Mouse (Mus musculus): ENCODE data around the gene Fgd4. TPM values are rescaled to one million over a fixed set of nuclear protein-coding genes. Genes with fewer than 3 reads are reported as not detected.

Fgd4 gene
- polyA plus RNA-seq, 1 experiment from 2014 or later = 32.9 TPM

DNA sequence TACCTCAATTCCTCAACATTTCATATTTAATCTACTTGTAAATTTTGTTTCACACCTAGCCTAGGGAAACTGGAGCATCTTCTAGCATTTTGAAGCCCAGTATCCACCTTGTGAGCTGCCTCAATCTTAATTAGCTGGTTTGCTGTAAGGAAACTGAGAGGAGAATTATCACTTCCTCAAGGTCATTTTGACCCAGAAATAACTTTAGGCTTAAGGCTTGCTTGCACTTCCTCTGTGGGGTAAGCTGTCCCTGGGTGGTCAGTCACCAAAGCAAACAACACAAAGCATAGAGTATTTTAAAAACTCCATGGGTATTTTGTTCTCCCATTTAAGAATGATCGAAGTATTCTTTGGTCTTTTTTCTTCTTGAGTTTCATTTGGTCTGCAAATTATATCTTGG, 27.2 kb downstream of the Fgd4 start:
- Histone ChIP-seq H3K27ac (ENCODE audit: low read depth, low read length) (no peak overlapping the region), H3K9me3 (ENCODE audit: control insufficient read depth, low read length) (no peaks in the 10 kb centered on the region), H3K36me3 (ENCODE audit: control insufficient read depth, insufficient read depth, low read length) (no peaks in the 10 kb centered on the region), H3K4me3 (ENCODE audit: low read depth, low read length) (no peak overlapping the region), H3K27me3 (ENCODE audit: control insufficient read depth, insufficient read depth, low read length) (no peaks in the 10 kb centered on the region), H3K4me1 (replicated peaks; ENCODE audit: control insufficient read depth, insufficient read depth, low read length) (no peaks in the 10 kb centered on the region), H3K4me2 (replicated peaks; ENCODE audit: low read depth, low read length) (no peak overlapping the region), H3K9ac (ENCODE audit: low read depth, low read length) (no peak overlapping the region)
- ATAC-seq (ENCODE audit: low FRiP score) = no peak
- 90% methylated on average over 1 of the region's 1 CpGs for WGBS
- no peak for DNase-seq (ENCODE audit: low spot score)

DNA sequence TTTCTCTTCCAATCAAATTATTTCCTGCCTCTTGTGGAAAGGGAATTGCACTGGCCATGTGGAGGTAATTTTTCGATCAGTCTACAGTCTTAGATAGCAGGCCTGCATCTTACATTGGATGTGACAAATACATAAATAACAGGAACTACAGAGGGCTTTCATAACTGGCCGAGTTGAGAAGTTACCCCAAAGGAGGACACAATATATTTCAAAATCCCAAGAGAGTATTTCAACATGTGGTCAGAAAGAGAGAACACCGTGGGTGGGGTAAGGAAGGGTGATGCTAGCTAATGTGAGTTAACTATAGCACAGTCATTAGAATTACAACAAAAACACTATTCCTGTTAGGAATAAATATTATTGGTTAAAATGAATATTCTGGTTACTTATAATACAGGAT, 29.0 kb downstream of the Fgd4 start:
- 86% methylated on average over 3 of the region's 3 CpGs for WGBS
- no peak for ATAC-seq (ENCODE audit: low FRiP score)

DNA sequence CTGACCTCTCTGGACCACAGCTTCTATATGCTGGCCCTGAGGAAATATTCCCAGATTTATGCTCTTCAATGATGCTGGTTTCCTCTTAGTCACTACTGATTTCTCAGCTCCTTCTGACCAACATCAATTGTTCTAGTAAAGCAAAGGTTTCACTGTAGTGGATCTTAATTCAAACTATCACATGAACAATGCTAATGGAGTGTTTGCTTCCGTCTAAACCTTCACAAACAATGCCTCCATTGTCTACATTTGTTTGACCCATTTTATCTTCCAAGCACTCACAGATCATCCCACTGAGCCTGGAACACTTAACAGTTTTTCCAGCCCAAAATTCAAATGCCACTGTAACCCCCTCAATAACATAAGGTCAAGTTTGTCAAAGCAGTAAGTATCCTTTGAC, 33.6 kb downstream of the Fgd4 start:
- no peak for DNase-seq (ENCODE audit: low spot score)
- Histone ChIP-seq H3K9me3 (ENCODE audit: control insufficient read depth, low read length) (no peaks in the 10 kb centered on the region), H3K27ac (ENCODE audit: low read depth, low read length) (no peak overlapping the region), H3K9ac (ENCODE audit: low read depth, low read length) (no peak overlapping the region), H3K4me2 (replicated peaks; ENCODE audit: low read depth, low read length) (no peak overlapping the region), H3K36me3 (ENCODE audit: control insufficient read depth, insufficient read depth, low read length) (no peaks in the 10 kb centered on the region), H3K4me3 (ENCODE audit: low read depth, low read length) (no peak overlapping the region), H3K4me1 (replicated peaks; ENCODE audit: control insufficient read depth, insufficient read depth, low read length) (no peaks in the 10 kb centered on the region), H3K27me3 (ENCODE audit: control insufficient read depth, insufficient read depth, low read length) (no peaks in the 10 kb centered on the region)
- ATAC-seq (ENCODE audit: low FRiP score) = no peak
- 38% methylated on average over 1 of the region's 1 CpGs for WGBS

More for the DNA sequence above, 29.0 kb downstream of the Fgd4 start:
- Histone ChIP-seq H3K9ac (ENCODE audit: low read depth, low read length) (no peak overlapping the region), H3K27ac (ENCODE audit: low read depth, low read length) (no peak overlapping the region), H3K36me3 (ENCODE audit: control insufficient read depth, insufficient read depth, low read length) (no peaks in the 10 kb centered on the region), H3K4me3 (ENCODE audit: low read depth, low read length) (no peak overlapping the region), H3K4me1 (replicated peaks; ENCODE audit: control insufficient read depth, insufficient read depth, low read length) (no peaks in the 10 kb centered on the region), H3K9me3 (ENCODE audit: control insufficient read depth, low read length) (no peaks in the 10 kb centered on the region), H3K4me2 (replicated peaks; ENCODE audit: low read depth, low read length) (no peak overlapping the region), H3K27me3 (ENCODE audit: control insufficient read depth, insufficient read depth, low read length) (no peaks in the 10 kb centered on the region)
- no peak for DNase-seq (ENCODE audit: low spot score)

DNA sequence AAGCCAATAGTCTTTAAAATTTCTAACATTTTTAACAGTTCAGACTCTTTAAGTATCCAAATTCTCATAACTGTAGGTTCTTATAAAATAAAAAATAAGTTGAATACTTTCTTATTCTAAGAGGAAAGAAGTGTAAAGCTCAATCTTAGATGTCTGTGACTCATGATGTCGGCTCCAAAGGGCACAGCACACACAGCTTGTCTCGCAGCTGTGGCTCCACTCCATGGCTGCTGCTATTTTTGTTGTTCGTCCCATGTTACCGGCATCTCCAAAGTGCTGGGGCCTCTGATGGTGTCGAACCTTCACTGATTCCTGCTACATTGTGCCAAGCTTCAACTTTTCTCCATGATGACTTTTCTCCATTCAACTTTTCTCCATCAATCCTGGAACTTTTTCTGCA, 34.1 kb downstream of the Fgd4 start:
- DNase-seq (ENCODE audit: low spot score) (no peak), ATAC-seq (ENCODE audit: low FRiP score) (no peak)
- Histone ChIP-seq H3K9me3 (ENCODE audit: control insufficient read depth, low read length) (no peaks in the 10 kb centered on the region), H3K27ac (ENCODE audit: low read depth, low read length) (no peak overlapping the region), H3K27me3 (ENCODE audit: control insufficient read depth, insufficient read depth, low read length) (no peaks in the 10 kb centered on the region), H3K9ac (ENCODE audit: low read depth, low read length) (no peak overlapping the region), H3K36me3 (ENCODE audit: control insufficient read depth, insufficient read depth, low read length) (no peaks in the 10 kb centered on the region), H3K4me1 (replicated peaks; ENCODE audit: control insufficient read depth, insufficient read depth, low read length) (no peaks in the 10 kb centered on the region), H3K4me3 (ENCODE audit: low read depth, low read length) (no peak overlapping the region), H3K4me2 (replicated peaks; ENCODE audit: low read depth, low read length) (no peak overlapping the region)
- 94% methylated on average over 5 of the region's 5 CpGs for WGBS

DNA sequence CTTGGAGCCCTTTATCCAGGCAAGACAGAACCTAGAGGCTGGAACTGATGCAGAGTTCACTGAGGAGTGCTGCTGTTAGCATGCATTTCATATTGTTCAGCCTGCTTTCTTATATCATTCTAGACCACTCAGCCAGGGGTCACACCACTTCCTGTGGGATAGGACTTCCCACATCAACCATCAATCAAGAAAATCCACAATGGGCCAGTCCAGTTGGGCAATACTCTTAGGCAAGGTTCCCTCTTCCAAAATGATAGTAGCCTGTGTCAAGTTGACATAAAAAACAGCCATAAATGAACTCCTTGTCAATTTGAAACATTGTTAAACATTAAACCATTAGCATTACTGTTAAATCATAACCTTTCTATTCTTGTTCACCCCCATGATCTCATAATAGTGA, 34.6 kb downstream of the Fgd4 start:
- no peaks in the 10 kb centered on the region for H3K4me1 ChIP-seq (replicated peaks; ENCODE audit: control insufficient read depth, insufficient read depth, low read length)
- H3K27me3 ChIP-seq (ENCODE audit: control insufficient read depth, insufficient read depth, low read length) = no peaks in the 10 kb centered on the region
- DNase-seq (ENCODE audit: low spot score) (no peak), ATAC-seq (ENCODE audit: low FRiP score) (no peak)
- H3K9me3 ChIP-seq (ENCODE audit: control insufficient read depth, low read length) = no peaks in the 10 kb centered on the region
- no peak overlapping the region for H3K4me2 ChIP-seq (replicated peaks; ENCODE audit: low read depth, low read length)
- no peak overlapping the region for H3K4me3 ChIP-seq (ENCODE audit: low read depth, low read length)
- no peaks in the 10 kb centered on the region for H3K36me3 ChIP-seq (ENCODE audit: control insufficient read depth, insufficient read depth, low read length)
- H3K9ac ChIP-seq (ENCODE audit: low read depth, low read length) = no peak overlapping the region
- H3K27ac ChIP-seq (ENCODE audit: low read depth, low read length) = no peak overlapping the region

DNA sequence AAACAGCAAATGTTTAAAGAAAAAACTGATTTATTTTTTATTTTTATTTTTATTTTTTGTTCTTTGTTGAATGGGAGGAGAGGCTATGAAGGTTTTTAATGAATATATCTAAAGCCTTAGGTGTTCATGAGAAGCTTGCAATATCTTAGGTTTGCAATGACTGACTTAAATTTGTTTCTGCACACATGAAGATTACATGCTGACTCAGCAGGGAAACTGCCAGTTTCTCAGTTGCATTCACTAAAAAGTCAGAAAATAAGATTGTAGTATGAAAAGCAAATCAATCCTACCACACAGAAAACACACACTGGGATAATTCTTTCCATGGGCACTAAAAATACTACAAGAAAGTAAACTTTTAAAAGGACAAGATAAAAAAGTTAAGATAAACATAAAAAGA, 39.6 kb downstream of the Fgd4 start:
- ATAC-seq (ENCODE audit: low FRiP score) = no peak
- Histone ChIP-seq H3K27ac (ENCODE audit: low read depth, low read length) (no peak overlapping the region), H3K27me3 (ENCODE audit: control insufficient read depth, insufficient read depth, low read length) (no peaks in the 10 kb centered on the region)

DNA sequence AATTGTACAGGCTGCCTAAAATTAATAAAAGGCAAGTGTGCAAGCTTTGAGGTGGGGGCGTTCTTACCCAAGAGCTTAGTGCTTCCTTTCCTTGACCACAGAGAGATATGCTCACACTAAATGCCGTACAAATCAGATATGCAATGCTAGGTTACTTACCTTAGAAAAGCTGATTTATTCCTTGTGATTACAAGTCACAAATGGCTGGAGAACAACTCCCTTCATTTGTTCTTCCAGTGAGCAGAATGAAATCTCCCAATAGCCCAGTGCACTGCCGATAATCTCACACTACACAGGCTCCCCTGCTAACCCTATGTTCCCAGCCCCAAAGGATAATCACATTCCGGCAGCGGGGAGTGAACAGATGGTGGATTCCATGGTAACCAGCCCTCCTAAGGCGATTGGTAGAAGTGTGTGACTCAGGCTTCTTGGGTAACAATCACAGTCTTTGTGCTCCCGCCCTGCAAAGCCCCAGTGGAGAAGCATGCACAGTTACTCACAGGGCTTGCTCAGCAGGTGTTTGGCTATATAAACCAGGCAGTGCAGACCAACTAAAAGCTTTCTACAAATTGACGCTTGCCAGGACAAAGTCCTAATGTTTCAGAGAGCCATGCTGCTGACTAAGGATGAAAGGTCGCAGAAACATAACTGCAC, 40.3 kb downstream of the Fgd4 start:
- H3K9ac ChIP-seq (ENCODE audit: low read depth, low read length) = peak overlapping the region; percentile 64
- H3K9me3 ChIP-seq (ENCODE audit: control insufficient read depth, low read length) = no peaks in the 10 kb centered on the region
- H3K27ac ChIP-seq (ENCODE audit: low read depth, low read length) = peak overlapping the region; percentile 92
- no peaks in the 10 kb centered on the region for H3K36me3 ChIP-seq (ENCODE audit: control insufficient read depth, insufficient read depth, low read length)
- peak overlapping the region; percentile 45 for H3K4me3 ChIP-seq (ENCODE audit: low read depth, low read length)
- no peaks in the 10 kb centered on the region for H3K27me3 ChIP-seq (ENCODE audit: control insufficient read depth, insufficient read depth, low read length)
- WGBS = 2% methylated on average over 9 of the region's 9 CpGs
- ATAC-seq (ENCODE audit: low FRiP score) (peak; percentile 98), DNase-seq (ENCODE audit: low spot score) (peak; percentile 88)
- no peaks in the 10 kb centered on the region for H3K4me1 ChIP-seq (replicated peaks; ENCODE audit: control insufficient read depth, insufficient read depth, low read length)
- H3K4me2 ChIP-seq (replicated peaks; ENCODE audit: low read depth, low read length) = peak overlapping the region; percentile 45

More for the DNA sequence above, 39.6 kb downstream of the Fgd4 start:
- Histone ChIP-seq H3K36me3 (ENCODE audit: control insufficient read depth, insufficient read depth, low read length) (no peaks in the 10 kb centered on the region), H3K9ac (ENCODE audit: low read depth, low read length) (no peak overlapping the region), H3K4me1 (replicated peaks; ENCODE audit: control insufficient read depth, insufficient read depth, low read length) (no peaks in the 10 kb centered on the region), H3K9me3 (ENCODE audit: control insufficient read depth, low read length) (no peaks in the 10 kb centered on the region), H3K4me2 (replicated peaks; ENCODE audit: low read depth, low read length) (no peak overlapping the region), H3K4me3 (ENCODE audit: low read depth, low read length) (no peak overlapping the region)
- no peak for DNase-seq (ENCODE audit: low spot score)

DNA sequence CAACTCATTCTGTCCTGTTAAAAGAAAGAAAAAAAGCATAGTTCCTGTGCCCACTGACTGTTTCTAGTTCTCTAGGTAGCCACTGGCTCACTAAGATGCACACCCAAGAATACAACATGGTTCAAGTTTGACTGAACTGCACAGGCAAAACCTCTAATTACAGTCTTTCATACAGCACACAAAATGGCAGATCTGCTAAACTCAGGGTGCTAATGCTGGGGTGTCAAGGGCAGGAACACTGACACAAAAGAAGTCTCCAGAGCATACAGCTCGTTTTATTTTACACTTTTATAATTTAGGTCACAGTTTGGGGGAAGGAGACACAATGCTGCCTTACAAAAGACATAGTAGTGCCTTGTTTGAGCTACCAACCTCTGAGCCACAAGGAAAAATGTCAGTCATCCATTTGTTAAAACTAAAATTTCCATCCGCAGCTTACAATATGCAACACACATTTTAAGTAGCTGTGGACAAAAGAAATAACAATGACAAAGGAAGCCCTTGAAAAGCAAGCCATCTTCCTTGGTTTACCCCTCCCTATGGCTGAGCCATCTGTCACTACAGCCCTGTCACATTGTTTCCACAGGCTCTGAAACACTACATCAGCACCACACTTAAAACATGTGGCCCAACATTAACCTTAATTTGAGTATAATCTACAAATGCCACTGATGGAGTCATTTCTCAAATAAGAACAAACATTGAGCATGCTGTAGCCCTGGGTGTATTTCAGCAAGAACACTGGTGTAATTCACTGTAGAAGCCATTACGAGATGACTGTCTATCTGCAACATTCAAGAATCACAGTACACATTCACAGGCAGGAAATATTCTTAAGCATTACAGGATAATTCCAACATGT, 41.1 kb downstream of the Fgd4 start:
- H3K4me2 ChIP-seq (replicated peaks; ENCODE audit: low read depth, low read length) = peak overlapping the region; percentile 45
- WGBS = 17% methylated on average over 3 of the region's 3 CpGs
- peak overlapping the region; percentile 45 for H3K4me3 ChIP-seq (ENCODE audit: low read depth, low read length)
- DNase-seq (ENCODE audit: low spot score) (peak; percentile 59), ATAC-seq (ENCODE audit: low FRiP score) (peak; percentile 80)
- H3K27ac ChIP-seq (ENCODE audit: low read depth, low read length) = peak overlapping the region; percentile 92
- peak overlapping the region; percentile 64 for H3K9ac ChIP-seq (ENCODE audit: low read depth, low read length)
- H3K27me3 ChIP-seq (ENCODE audit: control insufficient read depth, insufficient read depth, low read length) = no peaks in the 10 kb centered on the region
- no peaks in the 10 kb centered on the region for H3K9me3 ChIP-seq (ENCODE audit: control insufficient read depth, low read length)
- no peaks in the 10 kb centered on the region for H3K36me3 ChIP-seq (ENCODE audit: control insufficient read depth, insufficient read depth, low read length)
- H3K4me1 ChIP-seq (replicated peaks; ENCODE audit: control insufficient read depth, insufficient read depth, low read length) = no peaks in the 10 kb centered on the region

DNA sequence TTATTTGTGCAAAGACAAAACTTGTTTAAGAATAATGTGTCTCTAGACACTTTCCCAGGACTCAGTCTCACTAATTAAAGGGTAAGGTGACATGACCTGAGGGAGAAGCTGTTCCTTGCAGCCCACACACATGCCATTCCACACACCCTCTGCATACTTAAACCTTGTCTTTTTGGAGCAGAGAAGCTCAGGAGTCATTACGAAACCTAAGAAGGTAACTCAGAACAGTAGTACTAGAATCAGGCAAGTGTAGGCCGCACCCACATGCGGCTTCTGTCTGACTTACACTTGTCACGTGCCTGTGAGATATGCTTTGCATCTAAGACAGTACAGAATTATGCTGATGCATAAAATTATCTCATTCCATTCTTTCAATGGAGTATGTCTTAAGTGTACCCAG, 42.6 kb downstream of the Fgd4 start:
- Histone ChIP-seq H3K4me3 (ENCODE audit: low read depth, low read length) (peak overlapping the region; percentile 23; the same call in 1 of the 2 replicates), H3K27ac (ENCODE audit: low read depth, low read length) (no peak overlapping the region), H3K4me1 (replicated peaks; ENCODE audit: control insufficient read depth, insufficient read depth, low read length) (no peaks in the 10 kb centered on the region), H3K4me2 (replicated peaks; ENCODE audit: low read depth, low read length) (peak overlapping the region; percentile 38), H3K27me3 (ENCODE audit: control insufficient read depth, insufficient read depth, low read length) (no peaks in the 10 kb centered on the region), H3K9ac (ENCODE audit: low read depth, low read length) (no peak overlapping the region), H3K9me3 (ENCODE audit: control insufficient read depth, low read length) (no peaks in the 10 kb centered on the region), H3K36me3 (ENCODE audit: control insufficient read depth, insufficient read depth, low read length) (no peaks in the 10 kb centered on the region)
- ATAC-seq (ENCODE audit: low FRiP score) (no peak), DNase-seq (ENCODE audit: low spot score) (no peak)
- 85% methylated on average over 4 of the region's 4 CpGs for WGBS

Data from hindbrain, embryonic 11.5 days (tissue).